21 mouse cellular contexts compared by ENCODE assay signal in genomic region chr14:77578355-77578754, GRCm38 (mm10).
A peak's percentile ranks its signal among the peaks of the same experiment; 100 is the strongest.
DNase-seq lines count a peak whose midpoint lies in the region; ATAC-seq and TF ChIP-seq lines count a peak whose summit lies in the region.
"Had no signal": no experiment of that assay in that cellular context is flagged by ENCODE, and none has a peak within 500 bp of the region (broad histone marks: within the 10 kb centered on the region; RNA-seq: fewer than 3 reads in every experiment).

No protein-coding gene starts in this region.

- 21% methylated on average over 7 of the region's 7 CpGs for WGBS in forebrain, postnatal 0 days
- WGBS in forebrain, embryonic 13.5 days: 30% methylated on average over 7 of the region's 7 CpGs
- 37% methylated on average over 7 of the region's 7 CpGs for WGBS in hindbrain, embryonic 16.5 days
- 19% methylated on average over 7 of the region's 7 CpGs for WGBS in midbrain, embryonic 16.5 days
- WGBS in kidney, adult 2 months: 80% methylated on average over 7 of the region's 7 CpGs

- DNase-seq in forebrain, postnatal 0 days: peak; percentile 33
- no peak for DNase-seq in layer of hippocampus, adult 2 months (ENCODE audit: low spot score in 2 of 2)
- no peak for DNase-seq in layer of hippocampus, adult 9-11 months
- DNase-seq in kidney, adult 2 months: no peak
- DNase-seq: adrenal gland, postnatal 36 days; cerebellum, adult 11-12 months; cerebellum, postnatal 10 days; gastrocnemius, postnatal 36 days; kidney, postnatal 4 days; lung, postnatal 4 days; right cerebral cortex, postnatal 4 days; thymus, postnatal 25 days had no signal

- no peaks in the 10 kb centered on the region for H3K36me3 ChIP-seq in forebrain, postnatal 0 days (ENCODE audit: insufficient read depth)
- H3K36me3 ChIP-seq in forebrain, embryonic 13.5 days (ENCODE audit: poor library complexity, severe bottlenecking): no peaks in the 10 kb centered on the region
- no peaks in the 10 kb centered on the region for H3K36me3 ChIP-seq in hindbrain, embryonic 16.5 days (ENCODE audit: control insufficient read depth, insufficient read depth, low read length)
- H3K36me3 ChIP-seq in midbrain, embryonic 16.5 days (ENCODE audit: control insufficient read depth, insufficient read depth, low read length): no peaks in the 10 kb centered on the region
- no peaks in the 10 kb centered on the region for H3K36me3 ChIP-seq in kidney, adult 2 months (ENCODE audit: control insufficient read depth, insufficient read depth, low read length)
- H3K36me3 ChIP-seq: embryonic facial prominence, embryonic 10.5 days; heart, embryonic 15.5 days; kidney, embryonic 15.5 days; stomach, embryonic 15.5 days had no signal

- TF ChIP-seq CTCF in forebrain, postnatal 0 days (IDR thresholded peaks at IDR 0.05; ENCODE audit: low read depth): no peak
- no peak for TF ChIP-seq CTCF in layer of hippocampus, adult 2 months (conservative IDR thresholded peaks at IDR 0.05)
- TF ChIP-seq CTCF in kidney, adult 2 months (conservative IDR thresholded peaks at IDR 0.05; ENCODE audit: insufficient read depth, insufficient read length, low read depth, low read length): no peak

- ATAC-seq in forebrain, postnatal 0 days: peak; percentile 37; the same call in 1 of the 2 replicates
- ATAC-seq in forebrain, embryonic 13.5 days: no peak; the same call in 1 of the 2 replicates
- ATAC-seq in hindbrain, embryonic 16.5 days: 0 out of 2 replicates have a peak, but pooled peaks have one; percentile 27
- ATAC-seq in midbrain, embryonic 16.5 days: peak; percentile 33; the same call in 1 of the 2 replicates
- ATAC-seq: intestine, embryonic 16.5 days had no signal

- H3K9me3 ChIP-seq in forebrain, postnatal 0 days (ENCODE audit: low read length): no peaks in the 10 kb centered on the region
- H3K9me3 ChIP-seq in forebrain, embryonic 13.5 days (replicated peaks): no peaks in the 10 kb centered on the region
- no peaks in the 10 kb centered on the region for H3K9me3 ChIP-seq in hindbrain, embryonic 16.5 days (ENCODE audit: control insufficient read depth, low read length)
- no peaks in the 10 kb centered on the region for H3K9me3 ChIP-seq in midbrain, embryonic 16.5 days (replicated peaks; ENCODE audit: control insufficient read depth, low read length, poor library complexity, severe bottlenecking)
- H3K9me3 ChIP-seq: embryonic facial prominence, embryonic 10.5 days; heart, embryonic 15.5 days; kidney, embryonic 15.5 days; neural tube, embryonic 13.5 days; stomach, embryonic 15.5 days had no signal

- H3K27me3 ChIP-seq in forebrain, postnatal 0 days (ENCODE audit: insufficient read depth, low read length): no peaks in the 10 kb centered on the region
- H3K27me3 ChIP-seq in forebrain, embryonic 13.5 days: no peaks in the 10 kb centered on the region
- no peaks in the 10 kb centered on the region for H3K27me3 ChIP-seq in hindbrain, embryonic 16.5 days (replicated peaks; ENCODE audit: control insufficient read depth, insufficient read depth, low read length)
- no peaks in the 10 kb centered on the region for H3K27me3 ChIP-seq in midbrain, embryonic 16.5 days (ENCODE audit: control insufficient read depth, insufficient read depth, low read depth, low read length)
- H3K27me3 ChIP-seq in kidney, adult 2 months (replicated peaks; ENCODE audit: control insufficient read depth, insufficient read depth, low read length): no peaks in the 10 kb centered on the region
- H3K27me3 ChIP-seq: heart, embryonic 15.5 days; kidney, embryonic 15.5 days; neural tube, embryonic 13.5 days; stomach, embryonic 15.5 days had no signal

- TF ChIP-seq POLR2A in kidney, adult 2 months (IDR thresholded peaks at IDR 0.05; ENCODE audit: low read depth, low read length): no peak

- H3K4me2 ChIP-seq in forebrain, postnatal 0 days (ENCODE audit: low read depth): no peak overlapping the region
- H3K4me2 ChIP-seq in forebrain, embryonic 13.5 days: no peak overlapping the region
- H3K4me2 ChIP-seq in hindbrain, embryonic 16.5 days (ENCODE audit: low read length): no peak overlapping the region
- no peak overlapping the region for H3K4me2 ChIP-seq in midbrain, embryonic 16.5 days (ENCODE audit: low read length)
- H3K4me2 ChIP-seq: heart, embryonic 15.5 days; kidney, embryonic 15.5 days; neural tube, embryonic 13.5 days; stomach, embryonic 15.5 days had no signal

- peaks cover 14% of the 10 kb centered on the region; the same call in 1 of the 2 replicates for H3K4me1 ChIP-seq in forebrain, postnatal 0 days (ENCODE audit: insufficient read depth)
- H3K4me1 ChIP-seq in forebrain, embryonic 13.5 days: peaks cover 54% of the 10 kb centered on the region
- H3K4me1 ChIP-seq in hindbrain, embryonic 16.5 days (ENCODE audit: control insufficient read depth, insufficient read depth, low read depth, low read length): peaks cover 5% of the 10 kb centered on the region
- peaks cover 15% of the 10 kb centered on the region for H3K4me1 ChIP-seq in midbrain, embryonic 16.5 days (ENCODE audit: control insufficient read depth, insufficient read depth, low read length)
- H3K4me1 ChIP-seq in kidney, adult 2 months (ENCODE audit: control insufficient read depth, insufficient read depth, low read length): no peaks in the 10 kb centered on the region

- H3K27ac ChIP-seq in forebrain, postnatal 0 days (ENCODE audit: low read depth, low read length): peak overlapping the region; percentile 62
- H3K27ac ChIP-seq in forebrain, embryonic 13.5 days: no peak overlapping the region; the same call in 1 of the 2 replicates
- H3K27ac ChIP-seq in layer of hippocampus, adult 2 months: peak overlapping the region; percentile 65; the same call in 1 of the 2 replicates
- H3K27ac ChIP-seq in hindbrain, embryonic 16.5 days (ENCODE audit: low read depth, low read length): no peak overlapping the region
- H3K27ac ChIP-seq in midbrain, embryonic 16.5 days (ENCODE audit: low read length): peak overlapping the region; percentile 6; the same call in 1 of the 2 replicates
- H3K27ac ChIP-seq in kidney, adult 2 months (ENCODE audit: insufficient read depth, low read depth, low read length): no peak overlapping the region
- H3K27ac ChIP-seq: embryonic facial prominence, embryonic 10.5 days; heart, embryonic 15.5 days; kidney, embryonic 15.5 days; neural tube, embryonic 13.5 days; stomach, embryonic 15.5 days had no signal

- no peak overlapping the region for H3K9ac ChIP-seq in forebrain, postnatal 0 days
- no peak overlapping the region for H3K9ac ChIP-seq in forebrain, embryonic 13.5 days
- no peak overlapping the region for H3K9ac ChIP-seq in hindbrain, embryonic 16.5 days (ENCODE audit: low read depth, low read length)
- no peak overlapping the region for H3K9ac ChIP-seq in midbrain, embryonic 16.5 days (ENCODE audit: low read depth, low read length)
- H3K9ac ChIP-seq: heart, embryonic 15.5 days; kidney, embryonic 15.5 days; neural tube, embryonic 13.5 days; stomach, embryonic 15.5 days had no signal

- H3K4me3 ChIP-seq in forebrain, postnatal 0 days (ENCODE audit: low read depth, low read length): no peak overlapping the region
- no peak overlapping the region for H3K4me3 ChIP-seq in forebrain, embryonic 13.5 days
- H3K4me3 ChIP-seq in layer of hippocampus, adult 2 months: no peak overlapping the region
- no peak overlapping the region for H3K4me3 ChIP-seq in hindbrain, embryonic 16.5 days (ENCODE audit: low read length)
- no peak overlapping the region for H3K4me3 ChIP-seq in midbrain, embryonic 16.5 days (ENCODE audit: low read depth, low read length)
- H3K4me3 ChIP-seq in kidney, adult 2 months (ENCODE audit: insufficient read depth, low read depth, low read length): no peak overlapping the region
- H3K4me3 ChIP-seq: embryonic facial prominence, embryonic 10.5 days; heart, embryonic 15.5 days; kidney, embryonic 15.5 days; neural tube, embryonic 13.5 days; stomach, embryonic 15.5 days had no signal

Comparison
In these comparisons a context has a peak if more than half of its experiments do, and no peak if none do; other contexts are left out.
1. H3K27ac ChIP-seq: peak in forebrain, postnatal 0 days (single experiment), layer of hippocampus, adult 2 months (single experiment) and midbrain, embryonic 16.5 days (single experiment); none in forebrain, embryonic 13.5 days (single experiment), hindbrain, embryonic 16.5 days (single experiment) and kidney, adult 2 months (single experiment).